30 mouse cellular contexts compared by ENCODE assay signal in the genomic region with DNA sequence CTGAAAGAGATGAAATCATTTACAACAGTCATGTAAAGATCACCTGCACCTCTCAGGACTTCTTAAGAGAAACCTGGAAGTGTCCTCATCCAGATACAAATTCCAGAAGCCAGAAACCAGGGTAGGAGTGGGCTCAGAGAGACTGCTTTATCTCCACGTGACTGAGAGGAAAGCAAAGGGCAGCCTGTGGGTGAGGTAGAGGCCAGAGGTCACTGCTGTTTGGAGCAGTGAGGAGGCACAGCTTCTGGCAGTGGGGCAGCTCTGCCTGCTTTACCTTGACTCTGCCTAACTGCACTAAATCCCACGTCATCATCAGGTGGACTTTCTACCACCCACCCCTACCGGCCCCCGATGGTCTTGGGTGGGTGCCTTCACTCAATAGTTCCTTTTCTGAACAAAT. TPM values are rescaled to one million over a fixed set of nuclear protein-coding genes. Genes with fewer than 3 reads are reported as not detected.
DNase-seq lines count a peak whose midpoint lies in the region; ATAC-seq and TF ChIP-seq lines count a peak whose summit lies in the region.
"Had no signal": no experiment of that assay in that cellular context is flagged by ENCODE, and none has a peak within 500 bp of the region (broad histone marks: within the 10 kb centered on the region; RNA-seq: fewer than 3 reads in every experiment).

No protein-coding gene starts in this region.

- H3K9ac ChIP-seq in liver, embryonic 11.5 days (ENCODE audit: low read depth, low read length) = no peak overlapping the region
- H3K9ac ChIP-seq in liver, postnatal 0 days (replicated peaks) = no peak overlapping the region
- H3K9ac ChIP-seq: embryonic facial prominence, embryonic 15.5 days; heart, embryonic 13.5 days; hindbrain, embryonic 12.5 days; kidney, embryonic 15.5 days; limb, embryonic 15.5 days had no signal

- no peak overlapping the region for H3K4me2 ChIP-seq in liver, embryonic 11.5 days
- no peak overlapping the region for H3K4me2 ChIP-seq in liver, postnatal 0 days (ENCODE audit: low read depth, low read length)
- H3K4me2 ChIP-seq: embryonic facial prominence, embryonic 15.5 days; heart, embryonic 13.5 days; hindbrain, embryonic 12.5 days; kidney, embryonic 15.5 days; limb, embryonic 15.5 days had no signal

- H3K9me3 ChIP-seq in liver, embryonic 11.5 days (ENCODE audit: control insufficient read depth, low read length) = no peaks in the 10 kb centered on the region
- no peaks in the 10 kb centered on the region for H3K9me3 ChIP-seq in liver, postnatal 0 days (ENCODE audit: low read length)
- H3K9me3 ChIP-seq: embryonic facial prominence, embryonic 15.5 days; heart, embryonic 13.5 days; hindbrain, embryonic 12.5 days; kidney, embryonic 15.5 days; limb, embryonic 15.5 days had no signal

- intact Hi-C loops in gastrocnemius, adult 2 months (cut with DNase I) = no loop called here

- no peak for TF ChIP-seq CTCF in liver, postnatal 0 days (IDR thresholded peaks at IDR 0.05; ENCODE audit: low read depth)
- TF ChIP-seq CTCF in gastrocnemius, adult 2 months (IDR thresholded peaks at IDR 0.05) = no peak

- H3K36me3 ChIP-seq in liver, embryonic 11.5 days (ENCODE audit: control insufficient read depth, insufficient read depth, low read length) = no peaks in the 10 kb centered on the region
- H3K36me3 ChIP-seq in liver, postnatal 0 days (replicated peaks; ENCODE audit: insufficient read depth, low read length) = no peaks in the 10 kb centered on the region
- H3K36me3 ChIP-seq: embryonic facial prominence, embryonic 15.5 days; heart, embryonic 13.5 days; hindbrain, embryonic 12.5 days; kidney, embryonic 15.5 days; limb, embryonic 15.5 days had no signal

- no peak overlapping the region for H3K4me3 ChIP-seq in liver, embryonic 11.5 days (ENCODE audit: low read depth, low read length)
- no peak overlapping the region for H3K4me3 ChIP-seq in liver, postnatal 0 days (ENCODE audit: low read depth, low read length)
- H3K4me3 ChIP-seq in gastrocnemius, adult 2 months = no peak overlapping the region
- H3K4me3 ChIP-seq: embryonic facial prominence, embryonic 15.5 days; heart, embryonic 13.5 days; hindbrain, embryonic 12.5 days; kidney, embryonic 15.5 days; limb, embryonic 15.5 days had no signal

- ATAC-seq in CD4-positive, CD25-positive, alpha-beta regulatory T cell, adult 4 months = peak; percentile 8
- ATAC-seq in liver, embryonic 11.5 days (replicated peaks; ENCODE audit: low FRiP score) = peak; percentile 60
- peak; percentile 78 for ATAC-seq in liver, postnatal 0 days
- ATAC-seq: forebrain, embryonic 14.5 days; lung, postnatal 0 days had no signal

- peak; percentile 12 for DNase-seq in kidney, postnatal 14 days
- no peak for DNase-seq in kidney, adult 8-10 months
- no peak for DNase-seq in liver, embryonic 11.5 days (ENCODE audit: low spot score)
- no peak for DNase-seq in liver, postnatal 0 days
- DNase-seq in adrenal gland, postnatal 4 days (ENCODE audit: low spot score in 2 of 2) = no peak
- no peak for DNase-seq in gastrocnemius, adult 2 months
- DNase-seq: cerebellum, adult 11-12 months; cerebellum, postnatal 14 days; gastrocnemius, postnatal 14 days; heart, adult 18-20 months; left cerebral cortex, postnatal 4 days; thymus, adult 18-20 months; thymus, postnatal 36 days had no signal

- 62% methylated on average over 4 of the region's 4 CpGs for WGBS in liver, embryonic 11.5 days
- 53% methylated on average over 4 of the region's 4 CpGs for WGBS in liver, postnatal 0 days (ENCODE audit: insufficient replicate concordance)

- TF ChIP-seq EP300 in liver, postnatal 0 days (IDR thresholded peaks at IDR 0.05; ENCODE audit: low read depth) = no peak

- peaks cover 18% of the 10 kb centered on the region for H3K4me1 ChIP-seq in liver, embryonic 11.5 days (replicated peaks; ENCODE audit: control insufficient read depth, insufficient read depth, low read length)
- peaks cover 4% of the 10 kb centered on the region; the same call in 1 of the 2 replicates for H3K4me1 ChIP-seq in liver, postnatal 0 days (ENCODE audit: insufficient read depth)
- H3K4me1 ChIP-seq: embryonic facial prominence, embryonic 15.5 days; limb, embryonic 15.5 days had no signal

- no peak overlapping the region for H3K27ac ChIP-seq in liver, embryonic 11.5 days (ENCODE audit: low read depth, low read length)
- no peak overlapping the region for H3K27ac ChIP-seq in liver, postnatal 0 days (ENCODE audit: low read depth)
- H3K27ac ChIP-seq in gastrocnemius, adult 2 months = no peak overlapping the region
- H3K27ac ChIP-seq: embryonic facial prominence, embryonic 15.5 days; heart, embryonic 13.5 days; hindbrain, embryonic 12.5 days; kidney, embryonic 15.5 days; limb, embryonic 15.5 days; macrophage had no signal

- H3K27me3 ChIP-seq in liver, embryonic 11.5 days (replicated peaks; ENCODE audit: control insufficient read depth, insufficient read depth, low read length) = no peaks in the 10 kb centered on the region
- no peaks in the 10 kb centered on the region for H3K27me3 ChIP-seq in liver, postnatal 0 days (ENCODE audit: insufficient read depth, low read length)
- H3K27me3 ChIP-seq: embryonic facial prominence, embryonic 15.5 days; heart, embryonic 13.5 days; hindbrain, embryonic 12.5 days; kidney, embryonic 15.5 days; limb, embryonic 15.5 days had no signal

RNA-seq across cellular contexts. Expression of a gene that starts 12.0 kb away (rescaled TPM):
- polyA plus RNA-seq in CD4-positive, CD25-positive, alpha-beta regulatory T cell, adult 4 months (2017; shearing (Covaris generic)) = not detected
- 0.22 and 0.25 TPM in 2 replicates for polyA plus RNA-seq in liver, embryonic 11.5 days (2014; fragmentation: Nextera tagmentation; extraction: Ambion mirVana)
- not detected in 2 replicates for polyA plus RNA-seq in liver, postnatal 0 days (2015; fragmentation: Nextera tagmentation; extraction: Ambion mirVana)
- total RNA-seq in adrenal gland, postnatal 4 days (2021) = not detected
- not detected for total RNA-seq in gastrocnemius, adult 2 months (2021)
- total RNA-seq: adrenal gland, adult 18-20 months; ES-E14; gastrocnemius, postnatal 14 days; heart, postnatal 25 days; layer of hippocampus, adult 18-20 months; layer of hippocampus, postnatal 14 days; left cerebral cortex, adult 8-10 months; left cerebral cortex, postnatal 4 days; midbrain, postnatal 0 days; neutrophil, adult 5-6 weeks had no signal
- polyA plus RNA-seq: forebrain, embryonic 14.5 days; macrophage had no signal

RNA-seq across cellular contexts. Expression of a gene that starts 37.6 kb away (rescaled TPM):
- polyA plus RNA-seq in CD4-positive, CD25-positive, alpha-beta regulatory T cell, adult 4 months (2017; shearing (Covaris generic)) = 100 to 1,000 TPM; 219 to 252 TPM
- polyA plus RNA-seq in liver, embryonic 11.5 days (2014; fragmentation: Nextera tagmentation; extraction: Ambion mirVana) = 43.7 and 45.5 TPM in 2 replicates
- polyA plus RNA-seq in liver, postnatal 0 days (2015; fragmentation: Nextera tagmentation; extraction: Ambion mirVana) = 18.3 and 19.7 TPM in 2 replicates
- 10 to 100 TPM; 25.0 to 28.6 TPM for total RNA-seq in adrenal gland, postnatal 4 days (2021)
- total RNA-seq in gastrocnemius, adult 2 months (2021) = 10 to 100 TPM; 19.4 to 23.0 TPM

Comparison
In these comparisons a context has a peak if more than half of its experiments do, and no peak if none do; other contexts are left out.
1. ATAC-seq: peak in every context shown above with its lines; median percentile 78 in liver, postnatal 0 days; 60 in liver, embryonic 11.5 days; 8 in CD4-positive, CD25-positive, alpha-beta regulatory T cell, adult 4 months.